Mouse (Mus musculus) T-helper 17 cell (primary cell): Measurements from ENCODE around the gene Cep97.

Source experiments
- in situ Hi-C, 2 experiments: fragments of 300-600 bp; cut with MboI, MseI; formaldehyde crosslinking; loops; 1 replicate in 1 of 2; 2 replicates in 1 of 2; pipeline ENCODE4 v1.15.1; 2025; ENCODE audit warnings: high pct_unique_total_duplicates in 2 of 2

The Cep97 gene

DNA sequence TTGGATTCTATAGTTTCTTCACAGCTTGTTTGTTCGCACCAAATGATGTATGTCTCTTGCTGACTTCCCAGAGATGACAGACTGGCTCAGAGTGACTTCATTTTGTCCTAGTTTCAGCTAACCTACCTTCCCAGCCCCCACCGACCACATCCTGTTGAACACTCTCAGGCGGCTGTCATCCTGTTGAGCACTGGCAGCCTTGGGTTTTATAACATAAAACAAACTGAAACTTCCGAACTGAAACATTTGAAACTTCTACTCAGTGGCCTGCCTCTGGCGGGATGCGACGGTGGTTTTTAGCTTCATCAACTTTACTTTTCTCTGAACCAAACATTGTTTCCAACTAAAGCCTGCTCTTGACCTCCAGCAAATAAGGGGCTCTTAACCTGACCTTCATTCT, 14.3 kb upstream of the Cep97 start:
- in situ Hi-C loops, result loop anchor here (25.0 kb wide), 1 partner anchor 763 kb away; the partner anchor contains the start of gene Tfg (in 2 of the 2)

GRCm38 (mm10) chr16:55947876-55948410, 13.3 kb upstream of the Cep97 start:
- in situ Hi-C loops, result loop anchor here (25.0 kb wide), 1 partner anchor 764 kb away; the partner anchor contains the start of gene Tfg (in 2 of the 2)

GRCm38 (mm10) chr16:55947266-55947665, 12.6 kb upstream of the Cep97 start:
- in situ Hi-C loops, result loop anchor here (25.0 kb wide), 1 partner anchor 765 kb away; the partner anchor contains the start of gene Tfg (in 2 of the 2)

- in situ Hi-C loops, result loop anchor here (25.0 kb wide), 1 partner anchor 772 kb away; the partner anchor contains the start of gene Tfg (in 2 of the 2)
These were observed 6.1 kb upstream of the Cep97 start for GRCm38 (mm10) chr16:55940781-55941180.

- in situ Hi-C loops, result loop anchor here (25.0 kb wide), 1 partner anchor 773 kb away; the partner anchor contains the start of gene Tfg (in 2 of the 2)
These were observed 5.0 kb upstream of the Cep97 start for GRCm38 (mm10) chr16:55939703-55940102.

DNA sequence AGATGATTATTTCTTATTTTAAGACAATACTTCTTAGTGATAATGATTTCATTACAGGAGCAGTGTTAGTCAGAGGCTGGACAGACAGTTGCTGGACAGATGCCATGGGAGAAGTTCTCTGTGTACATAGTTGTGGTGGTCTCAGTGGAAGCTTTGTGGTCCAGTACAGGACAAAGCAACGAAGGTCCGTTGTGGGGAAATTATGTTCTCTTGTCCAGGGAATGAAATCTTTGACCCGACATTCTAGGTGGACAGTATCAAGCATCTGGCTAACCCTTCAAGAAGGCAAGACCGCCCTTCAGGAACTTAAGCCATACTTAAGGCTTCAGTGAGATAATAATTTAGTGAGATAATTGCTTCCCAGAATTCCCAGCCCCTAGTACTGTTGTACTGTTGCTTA, 4.1 kb upstream of the Cep97 start:
- in situ Hi-C loops, result loop anchor here (25.0 kb wide), 1 partner anchor 774 kb away; the partner anchor contains the start of gene Tfg (in 2 of the 2)

DNA sequence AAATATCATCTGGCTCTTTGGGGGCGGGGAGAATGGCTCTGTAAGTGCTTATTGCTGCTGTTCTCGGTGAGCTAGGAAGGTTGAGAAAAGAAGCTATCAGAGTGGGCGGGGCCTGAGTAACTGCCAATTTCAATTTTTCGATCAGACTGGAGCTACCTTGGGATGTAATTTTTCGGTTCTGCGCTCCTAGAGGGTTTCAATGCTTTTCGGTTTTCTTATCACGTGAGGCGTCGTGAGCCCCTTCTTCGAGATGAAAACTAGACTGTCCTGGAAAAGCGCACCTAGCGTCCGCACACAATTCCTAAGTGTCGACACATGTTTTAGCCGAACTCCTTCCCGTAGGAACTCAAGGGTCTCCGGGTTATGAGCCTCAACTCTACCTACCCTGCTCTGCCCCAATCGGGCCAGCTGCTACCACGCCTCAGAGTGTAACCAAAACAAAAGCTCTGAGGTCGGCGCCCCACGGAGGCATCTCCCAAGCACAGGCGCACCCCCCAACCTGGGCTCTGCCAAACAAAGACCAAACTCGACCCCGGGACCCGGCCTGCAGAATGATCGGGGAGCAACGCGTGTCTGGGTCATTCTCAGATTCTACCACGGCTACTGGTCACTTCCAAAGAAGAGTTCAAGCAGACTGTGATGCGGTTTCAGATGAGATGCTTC, 843 bp downstream of the Cep97 start:
- in situ Hi-C loops, result loop anchor here (5.0 to 25.0 kb wide), 2 partner anchors 37 to 778 kb away; partner anchors contain the start of genes Nxpe3 (in 2 of the 2) and Tfg (in 2 of the 2)

- in situ Hi-C loops, result no loop called here
These were observed 10.6 kb downstream of the Cep97 start for GRCm38 (mm10) chr16:55924010-55924409.

GRCm38 (mm10) chr16:55922079-55922478, 12.6 kb downstream of the Cep97 start:
- in situ Hi-C loops, result no loop called here

DNA sequence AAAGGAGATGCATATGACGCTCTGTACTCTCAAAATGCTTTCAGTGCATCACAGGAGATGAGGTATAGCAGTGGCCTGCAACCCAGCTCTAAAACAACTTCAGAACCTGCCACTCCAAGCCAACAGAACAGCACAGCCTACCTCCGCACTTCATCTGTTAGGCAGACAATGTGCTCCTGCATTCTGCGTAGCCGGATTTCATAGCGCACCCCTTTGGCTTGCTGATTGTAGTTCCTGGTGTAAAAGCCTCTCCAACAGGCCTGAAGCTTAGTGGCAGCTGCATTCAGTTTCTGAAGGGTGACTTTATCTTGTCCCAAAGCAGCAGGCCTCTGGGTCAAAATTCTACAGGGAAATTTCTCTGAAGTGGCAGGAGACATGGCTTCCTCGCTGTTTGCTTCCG, 19.9 kb downstream of the Cep97 start:
- in situ Hi-C loops, result no loop called here

DNA sequence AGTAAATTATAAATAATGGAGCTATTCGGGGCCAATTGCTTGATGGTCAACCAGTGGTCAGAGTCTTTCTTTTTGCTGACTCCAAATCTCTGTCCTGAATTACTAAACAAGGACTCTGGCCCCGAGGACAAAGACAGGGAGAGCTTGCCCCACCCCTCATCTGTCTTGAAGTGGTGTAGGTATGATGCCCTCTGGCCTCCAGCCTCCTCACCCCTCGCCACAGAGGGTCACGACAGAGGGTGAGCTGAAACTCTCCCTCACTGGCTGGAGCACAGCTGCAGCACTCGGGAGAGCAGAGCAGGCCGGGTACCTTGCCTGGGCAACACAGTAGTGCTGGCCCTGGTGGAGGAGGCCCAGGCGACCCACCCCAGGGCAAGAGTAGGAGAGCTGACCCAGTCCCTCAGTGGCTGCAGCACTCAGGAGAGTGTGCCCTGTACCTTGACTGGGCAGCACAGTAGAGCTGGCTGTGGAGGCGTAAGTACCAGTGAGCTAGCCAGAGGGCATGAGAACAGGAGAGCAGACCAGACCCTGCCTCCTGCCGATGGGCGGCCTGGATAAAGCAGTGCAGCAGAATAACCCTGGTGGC, 24.4 kb downstream of the Cep97 start:
- in situ Hi-C loops, result no loop called here

DNA sequence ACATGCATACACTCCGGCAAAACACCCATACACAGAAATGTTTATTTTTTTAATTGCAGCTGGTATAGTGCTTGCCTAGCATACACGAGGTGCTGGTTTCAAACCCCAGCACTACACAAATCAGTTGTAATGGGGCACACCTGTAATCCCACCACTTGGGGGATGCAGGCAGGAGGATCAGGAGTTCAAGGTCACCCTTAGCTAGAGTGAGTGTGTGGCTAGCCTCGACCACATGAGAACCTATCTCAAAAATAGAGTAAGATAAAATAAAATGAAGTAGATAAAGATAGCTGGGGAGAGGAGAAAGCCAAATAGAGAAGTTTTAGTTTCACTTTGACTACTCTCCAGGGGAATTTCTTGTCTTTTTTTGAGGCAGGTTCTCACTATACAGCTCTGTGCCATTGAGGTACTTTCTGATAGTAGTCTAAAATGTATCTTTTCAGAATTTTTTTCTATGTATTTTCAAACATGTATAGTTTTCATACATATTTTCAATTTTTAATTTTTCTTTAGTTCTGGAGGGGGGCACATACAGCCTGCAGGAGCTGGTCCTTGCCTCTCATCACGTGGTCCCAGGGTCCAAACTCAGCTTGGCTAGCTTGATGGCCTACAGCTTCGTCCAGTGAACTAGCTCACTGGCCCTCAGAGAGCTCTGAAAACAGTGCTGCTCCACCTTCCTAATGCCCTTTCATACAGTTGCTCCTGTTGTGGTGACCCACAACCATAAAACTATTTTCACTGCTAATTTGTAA, 27.6 kb downstream of the Cep97 start:
- in situ Hi-C loops, result loop anchor here in 1 of 2 experiments (10.0 kb wide), 1 partner anchor 458 kb away; no protein-coding TSS in a partner anchor

DNA sequence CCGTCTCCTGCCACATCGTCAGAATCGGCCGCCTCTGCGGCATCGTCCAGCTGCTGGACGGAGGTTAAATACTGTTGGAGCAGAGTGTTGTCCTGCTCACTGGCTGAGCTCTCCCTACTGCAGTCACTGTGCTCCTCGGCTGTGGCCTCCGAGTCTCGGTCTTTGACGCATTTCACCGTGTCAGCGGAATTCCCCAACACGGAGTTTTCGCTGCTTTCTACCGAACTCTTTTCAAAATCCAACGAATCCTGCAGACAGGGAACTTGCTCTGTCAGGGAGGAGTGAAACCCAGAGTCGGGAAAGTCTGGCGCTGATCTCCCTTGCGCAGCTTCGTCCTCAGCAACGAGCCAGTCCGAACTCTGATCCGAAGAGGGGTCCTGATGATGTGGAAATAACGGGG, 29.3 kb downstream of the Cep97 start:
- in situ Hi-C loops, result loop anchor here in 1 of 2 experiments (10.0 kb wide), 1 partner anchor 459 kb away; no protein-coding TSS in a partner anchor

DNA sequence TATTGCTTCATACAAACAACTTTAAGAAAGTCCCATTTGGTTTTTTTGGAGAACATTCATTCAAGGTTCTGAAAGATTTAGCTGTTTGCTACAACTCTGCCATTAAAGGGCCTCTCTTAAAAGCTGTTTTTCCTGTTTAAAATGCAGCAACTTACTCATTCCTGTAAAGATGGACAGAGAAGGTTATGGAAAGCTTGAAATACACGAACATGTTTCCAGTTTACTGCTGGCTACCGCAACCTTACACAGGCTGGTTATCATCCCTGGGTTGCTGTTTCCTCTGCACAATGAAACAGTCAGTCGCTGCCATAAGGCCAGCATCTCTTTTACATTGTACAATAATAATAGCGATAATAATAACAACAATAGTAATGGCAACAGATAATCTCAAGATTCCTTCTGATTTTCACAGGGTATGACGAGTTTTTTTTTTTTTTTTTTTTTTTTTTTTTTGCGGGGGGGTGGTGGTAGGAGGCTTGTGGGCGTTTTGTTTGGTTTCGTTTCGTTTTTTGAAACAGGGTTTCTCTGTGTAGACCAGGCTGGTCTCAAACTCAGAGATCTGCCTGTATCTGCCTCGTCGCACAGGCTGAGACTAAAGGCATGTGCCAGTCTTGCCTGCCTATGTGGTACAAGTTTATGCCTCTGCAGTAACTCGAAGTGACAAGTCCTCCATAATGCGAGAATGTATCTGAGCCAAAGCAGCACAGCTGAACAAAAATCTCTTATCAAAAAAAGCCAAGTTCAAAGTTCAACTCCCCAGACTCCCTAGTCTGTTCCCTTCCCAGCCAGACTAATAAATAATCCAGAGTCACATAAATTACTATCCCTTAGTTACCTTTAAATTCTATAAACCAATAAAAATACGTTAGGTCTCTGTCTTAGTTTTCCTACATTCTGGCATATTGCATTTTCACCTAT, 32.6 kb downstream of the Cep97 start:
- in situ Hi-C loops, result loop anchor here in 1 of 2 experiments (10.0 kb wide), 1 partner anchor 463 kb away; no protein-coding TSS in a partner anchor

DNA sequence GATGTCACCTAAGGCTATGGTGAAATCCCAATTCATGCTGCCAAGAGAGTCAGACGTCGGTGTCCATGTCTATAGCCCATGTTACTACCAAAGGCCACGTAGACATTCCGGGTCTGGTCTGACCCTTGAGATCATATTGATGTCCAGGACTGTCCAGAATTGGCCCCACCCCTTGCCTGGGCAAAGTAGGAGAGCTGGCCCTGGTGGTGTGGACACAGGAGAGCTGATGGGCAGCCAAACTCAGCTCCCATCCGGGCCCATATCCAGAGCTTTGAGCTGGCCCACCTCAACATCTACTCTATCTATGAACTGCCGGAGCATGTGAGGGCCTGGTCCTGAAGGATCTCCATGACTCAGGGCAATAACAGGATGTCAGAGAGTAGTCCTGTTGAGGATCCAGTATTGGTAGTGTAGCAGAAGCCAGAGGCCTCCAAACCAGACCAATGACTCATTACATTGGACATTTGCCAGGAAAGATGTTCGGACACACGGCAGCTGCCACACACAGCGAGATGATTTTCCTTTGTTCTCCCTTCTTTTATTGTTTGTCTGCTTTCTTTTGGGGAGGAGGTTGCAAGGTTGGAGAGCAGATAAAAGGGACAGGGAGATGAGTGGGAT, 36.2 kb downstream of the Cep97 start:
- in situ Hi-C loops, result loop anchor here (5.0 to 10.0 kb wide), 4 partner anchors 34 to 369 kb away; partner anchors contain the start of genes Cep97 (in 2 of the 2) and Nfkbiz (in 1 of the 2)

- in situ Hi-C loops, result loop anchor here (5.0 to 10.0 kb wide), 4 partner anchors 37 to 372 kb away; partner anchors contain the start of genes Cep97 (in 2 of the 2) and Nfkbiz (in 1 of the 2)
These were observed 39.0 kb downstream of the Cep97 start for GRCm38 (mm10) chr16:55895651-55896095.

- in situ Hi-C loops, result loop anchor here (5.0 to 10.0 kb wide), 4 partner anchors 37 to 372 kb away; partner anchors contain the start of genes Cep97 (in 2 of the 2) and Nfkbiz (in 1 of the 2)
These were observed 39.6 kb downstream of the Cep97 start, which contains the start of gene Nxpe3 for GRCm38 (mm10) chr16:55894893-55895650. TSS of gene Nxpe3 (minus strand) at chr16:55895285.

DNA sequence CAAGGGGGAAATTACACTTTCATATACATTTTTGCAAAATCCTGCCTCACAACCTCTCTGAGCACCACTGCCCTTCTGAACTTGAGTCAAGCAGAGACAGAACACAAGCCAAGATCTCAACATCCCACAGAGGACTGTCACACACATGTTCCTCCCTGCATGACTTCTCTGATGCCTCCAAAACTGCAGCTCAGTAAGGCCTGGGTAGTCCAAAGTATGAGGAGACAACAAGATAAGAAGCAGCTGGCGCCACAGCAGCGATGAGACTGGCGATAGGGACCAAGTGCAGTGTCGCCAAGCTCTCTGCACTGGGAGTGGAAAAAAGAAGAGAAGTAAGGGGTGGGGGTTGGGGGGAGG, 40.1 kb downstream of the Cep97 start:
- in situ Hi-C loops, result loop anchor here in 1 of 2 experiments (10.0 kb wide), 1 partner anchor 180 kb away; no protein-coding TSS in a partner anchor
